Mouse (Mus musculus) testis, adult 2 months (tissue): ENCODE measurements around the gene Rph3al. TPM values are rescaled to one million over a fixed set of nuclear protein-coding genes. Genes with fewer than 3 reads are reported as not detected.

Experiments
- H3K27ac ChIP-seq: fragments of 200-500 bp; 2 replicates; pipeline ENCODE4 v1.5.1; 2012; ENCODE audit warnings: low read depth, low read length; ENCODE audit not compliant: control insufficient read depth, insufficient read depth
- H3K27me3 ChIP-seq: fragments of 200-500 bp; 2 replicates; pipeline ENCODE4 v1.6.1; 2012; ENCODE audit warnings: mild to moderate bottlenecking, low read length, moderate library complexity; ENCODE audit not compliant: control insufficient read depth, insufficient read depth
- H3K36me3 ChIP-seq: fragments of 200-500 bp; 2 replicates; pipeline ENCODE4 v1.6.1; 2012; ENCODE audit warnings: mild to moderate bottlenecking, low read length; ENCODE audit not compliant: control insufficient read depth, insufficient read depth
- H3K4me1 ChIP-seq: fragments of 200-500 bp; 2 replicates; pipeline ENCODE4 v1.6.1; 2012; ENCODE audit warnings: low read length; ENCODE audit not compliant: control insufficient read depth, insufficient read depth
- H3K4me3 ChIP-seq: fragments of 200-500 bp; 2 replicates; pipeline ENCODE4 v1.5.1; 2012; ENCODE audit warnings: low read depth, mild to moderate bottlenecking, low read length, moderate library complexity, mixed read lengths; ENCODE audit not compliant: control insufficient read depth
- CTCF ChIP-seq: fragments of 200-500 bp; IDR thresholded peaks from 2 replicates; pipeline ENCODE4 v1.5.1; 2012; ENCODE audit warnings: low read depth, mild to moderate bottlenecking, inconsistent platforms, low read length, moderate library complexity; ENCODE audit not compliant: control insufficient read depth, insufficient read depth, insufficient replicate concordance
- POLR2A ChIP-seq: fragments of 200-500 bp; IDR thresholded peaks from 2 replicates; pipeline ENCODE4 v1.6.1; 2012; ENCODE audit warnings: low read depth, mild to moderate bottlenecking, inconsistent platforms, low read length, moderate library complexity; ENCODE audit not compliant: control insufficient read depth
- polyA plus RNA-seq: library from polyadenylated mRNA; depleted of rRNA; stranded (reverse); fragments of >200 nt; gene quantifications from 2 replicates; pipeline ENCODE4 v1.2.3, GENCODE M21; 2012

The Rph3al gene
- polyA plus RNA-seq, 1 experiment: 0.91 TPM

DNA sequence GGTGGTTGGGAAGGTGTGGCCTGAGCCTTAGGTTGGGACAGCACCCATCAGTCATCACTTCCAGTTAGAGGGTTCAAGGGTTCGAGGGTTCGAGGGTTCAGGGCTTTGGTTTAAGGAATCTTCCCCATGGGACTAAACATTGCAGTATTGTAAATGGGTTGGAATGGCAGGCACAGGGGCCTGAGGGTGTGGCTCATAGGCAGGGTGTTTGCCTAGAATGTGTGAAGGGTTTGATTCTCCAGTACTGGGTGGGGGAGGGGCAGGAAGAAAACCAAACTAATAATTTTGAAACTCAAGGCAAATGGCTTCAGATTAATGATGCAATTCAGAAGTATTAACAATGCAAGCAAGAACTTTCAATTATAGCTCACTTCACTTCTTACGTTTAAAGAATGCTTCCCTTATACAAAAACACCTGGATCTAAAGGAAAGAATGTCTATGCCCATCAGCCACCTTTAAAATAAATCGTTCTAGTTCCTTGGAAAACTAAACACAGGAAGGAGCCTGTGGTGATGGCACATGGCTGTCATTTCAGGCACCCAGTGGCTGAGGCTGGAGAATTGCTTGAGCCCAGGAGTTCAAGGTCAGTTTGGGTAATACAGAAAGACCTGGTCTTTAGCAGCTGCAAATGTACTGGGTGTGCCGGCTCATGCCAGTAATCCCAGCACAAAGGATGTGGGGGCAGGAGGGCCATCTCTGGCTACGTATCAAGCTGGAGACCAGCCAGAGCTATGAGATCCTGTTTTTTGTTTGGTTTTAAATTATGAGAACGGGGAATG is 136.3 kb downstream of the Rph3al start:
- no peaks in the 10 kb centered on the region for H3K36me3 ChIP-seq
- TF ChIP-seq POLR2A (no peak), CTCF (no peak)
- H3K4me1 ChIP-seq: no peaks in the 10 kb centered on the region
- H3K27ac ChIP-seq: no peak overlapping the region
- no peak overlapping the region for H3K4me3 ChIP-seq
- H3K27me3 ChIP-seq: no peaks in the 10 kb centered on the region

- H3K4me1 ChIP-seq: no peaks in the 10 kb centered on the region; the same call in 1 of the 2 replicates
- no peak for TF ChIP-seq POLR2A
- no peak for TF ChIP-seq CTCF
- H3K4me3 ChIP-seq: no peak overlapping the region
- no peak overlapping the region for H3K27ac ChIP-seq
- no peaks in the 10 kb centered on the region for H3K27me3 ChIP-seq
- no peaks in the 10 kb centered on the region for H3K36me3 ChIP-seq
Observed at GRCm38 (mm10) chr11:75801369-75801768, 136.9 kb downstream of the Rph3al start.

DNA sequence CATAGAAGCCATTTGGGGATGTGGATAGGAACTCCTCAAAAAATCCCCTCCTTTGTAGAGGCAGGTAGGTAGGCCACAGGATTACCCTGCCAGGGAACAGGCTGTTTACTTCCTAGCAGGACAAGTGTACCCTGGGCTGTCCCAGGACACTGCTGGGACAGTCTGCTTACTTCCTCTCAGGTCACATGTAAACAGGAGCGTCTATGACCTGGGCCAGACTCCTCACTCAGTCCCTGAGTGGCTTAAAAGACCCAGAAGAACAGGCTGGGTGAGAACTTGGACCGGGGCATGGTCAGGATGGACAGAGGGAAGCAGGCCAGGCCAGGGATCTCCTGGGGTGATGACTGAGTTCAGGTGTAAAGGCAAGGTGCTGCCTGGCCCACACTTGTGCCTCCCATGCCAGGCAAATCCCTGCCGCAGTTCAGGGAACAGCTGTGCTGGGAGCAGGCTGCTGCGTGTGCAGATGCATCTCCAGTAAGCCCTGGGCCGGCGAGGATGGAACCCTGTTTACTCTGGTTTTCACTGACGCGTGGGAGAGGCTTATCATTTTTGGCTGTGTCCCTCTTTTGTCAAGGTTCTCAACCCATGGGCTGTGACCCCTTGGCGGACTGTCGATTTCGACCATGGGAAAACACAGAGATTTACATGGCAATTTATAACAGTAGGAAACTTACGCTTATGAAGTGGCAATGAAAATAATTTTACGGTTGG is 141.5 kb downstream of the Rph3al start:
- Histone ChIP-seq H3K4me3 (no peak overlapping the region), H3K4me1 (peaks cover 8% of the 10 kb centered on the region; the same call in 1 of the 2 replicates), H3K27ac (0 out of 2 replicates have a peak overlapping the region, but pooled peaks have one; percentile 2), H3K27me3 (no peaks in the 10 kb centered on the region), H3K36me3 (no peaks in the 10 kb centered on the region)
- no peak for TF ChIP-seq CTCF
- no peak for TF ChIP-seq POLR2A

- TF ChIP-seq POLR2A (no peak), CTCF (no peak)
- H3K36me3 ChIP-seq: no peaks in the 10 kb centered on the region
- peaks cover 8% of the 10 kb centered on the region; the same call in 1 of the 2 replicates for H3K4me1 ChIP-seq
- no peaks in the 10 kb centered on the region for H3K27me3 ChIP-seq
- 0 out of 2 replicates have a peak within 1 kb of the TSS, but pooled peaks have one; percentile 2 for H3K27ac ChIP-seq
- H3K4me3 ChIP-seq: peak within 1 kb of the TSS; percentile 73
Observed at GRCm38 (mm10) chr11:75796029-75796445, 142.2 kb downstream of the Rph3al start, which contains the start of gene Doc2b. Gene Doc2b, minus strand, starts transcription at chr11:75796049.

- H3K27ac ChIP-seq: no peak overlapping the region
- H3K27me3 ChIP-seq: no peaks in the 10 kb centered on the region
Observed at GRCm38 (mm10) chr11:75795321-75795636, 142.9 kb downstream of the Rph3al start.

DNA sequence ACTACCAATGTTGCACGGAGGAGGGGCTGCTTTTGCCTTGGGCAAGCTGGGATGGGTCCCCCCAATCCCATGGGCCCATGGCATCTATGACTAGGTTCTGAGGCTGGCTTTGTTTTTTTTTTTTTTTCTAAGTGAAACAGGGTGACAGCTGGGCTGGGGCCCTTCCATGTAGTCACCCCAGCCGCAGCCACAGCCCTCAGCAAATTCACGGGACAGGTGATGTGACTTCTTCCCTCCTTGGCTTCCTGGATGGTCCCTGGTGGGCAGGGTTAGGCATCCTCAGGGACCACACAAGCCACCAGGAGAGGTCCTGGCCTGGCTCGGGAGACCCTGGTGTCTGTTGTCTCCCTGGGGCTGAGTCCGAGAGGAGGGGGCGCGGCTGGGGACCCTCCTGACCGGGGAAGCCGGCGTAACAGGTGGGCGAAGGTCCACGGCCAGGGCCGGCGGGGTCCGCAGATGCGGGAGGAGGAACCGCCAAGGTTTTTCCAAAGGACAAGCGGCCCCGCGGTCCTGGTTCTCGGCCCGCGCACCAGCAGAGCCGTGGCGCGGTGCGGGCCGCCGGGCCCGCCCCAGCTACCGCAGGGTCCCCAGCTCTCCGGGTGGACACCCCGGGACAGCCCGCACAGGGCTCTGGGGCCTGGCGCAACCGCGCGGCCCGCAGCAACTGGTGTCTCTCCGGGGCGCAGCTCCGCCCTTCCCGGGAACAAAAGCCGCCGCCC is 143.5 kb downstream of the Rph3al start:
- no peak overlapping the region for H3K27ac ChIP-seq
- H3K4me3 ChIP-seq: peak overlapping the region; percentile 51; the same call in 1 of the 2 replicates
- no peaks in the 10 kb centered on the region for H3K36me3 ChIP-seq
- TF ChIP-seq POLR2A (no peak), CTCF (no peak)
- H3K4me1 ChIP-seq: peaks cover 8% of the 10 kb centered on the region; the same call in 1 of the 2 replicates
- H3K27me3 ChIP-seq: no peaks in the 10 kb centered on the region

More at GRCm38 (mm10) chr11:75795321-75795636, 142.9 kb downstream of the Rph3al start:
- Histone ChIP-seq H3K36me3 (no peaks in the 10 kb centered on the region), H3K4me3 (peak overlapping the region; percentile 51; the same call in 1 of the 2 replicates), H3K4me1 (peaks cover 8% of the 10 kb centered on the region; the same call in 1 of the 2 replicates)
- TF ChIP-seq CTCF: no peak
- TF ChIP-seq POLR2A: no peak

DNA sequence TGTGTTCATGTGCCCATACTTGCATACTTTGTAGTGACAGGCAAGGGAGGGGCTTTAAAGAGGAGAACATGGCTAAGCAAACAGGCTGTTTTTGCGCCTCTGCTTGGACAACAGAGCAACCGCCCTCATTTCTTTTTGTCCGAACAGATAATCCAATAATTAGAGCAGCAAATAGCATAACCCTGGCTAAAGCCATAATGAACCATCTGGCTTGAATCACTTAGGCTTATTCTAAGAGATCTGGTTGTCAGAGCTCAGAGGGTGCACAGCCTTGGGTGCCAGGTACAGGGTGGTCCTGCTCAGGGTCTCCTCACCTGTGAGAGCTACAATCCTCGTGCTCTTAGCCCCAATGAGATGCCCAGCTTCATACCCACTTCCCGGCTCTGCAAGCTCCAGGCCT is 144.9 kb downstream of the Rph3al start:
- Histone ChIP-seq H3K4me1 (peaks cover 8% of the 10 kb centered on the region; the same call in 1 of the 2 replicates), H3K27me3 (no peaks in the 10 kb centered on the region), H3K27ac (no peak overlapping the region), H3K36me3 (no peaks in the 10 kb centered on the region), H3K4me3 (no peak overlapping the region)
- TF ChIP-seq POLR2A (no peak), CTCF (no peak)
